Mouse (Mus musculus): ENCODE measurements around the gene Ptcd3.

- TF ChIP-seq MAX (IDR thresholded peaks at IDR 0.05) (no peak), CTCF (IDR thresholded peaks at IDR 0.05; ENCODE audit: control insufficient read depth, insufficient read depth, insufficient read length) (no peak), MYOG (IDR thresholded peaks at IDR 0.05; ENCODE audit: control insufficient read depth, extremely low read depth, insufficient read length) (no peak)
Observed at GRCm38 (mm10) chr6:71871396-71871795, 37.2 kb downstream of the Ptcd3 start.

Data from C2C12 (cell line).